Mouse (Mus musculus): ENCODE measurements around the gene Taar7f.
A peak's percentile ranks its signal among the peaks of the same experiment; 100 is the strongest.
"Not testable (repeated sequence)": the region's sequence is repeated elsewhere in the genome, so short reads cannot be mapped to it uniquely, and the experiment has no call there.

Taar7f gene

GRCm38 (mm10) chr10:24049210-24049609 is at the start of gene Taar7f:
Taar7f (plus strand) TSS chr10:24049510.
- no peak for DNase-seq (ENCODE audit: low spot score in 2 of 2)

- DNase-seq (ENCODE audit: low spot score in 2 of 2) = no peak
These were observed 49.7 kb upstream of the Taar7f start, which contains the start of gene Taar7b for GRCm38 (mm10) chr10:23999639-24000038. Taar7b (plus strand) TSS chr10:23999939.

GRCm38 (mm10) chr10:24006442-24006841 is 42.9 kb upstream of the Taar7f start:
- DNase-seq (ENCODE audit: low spot score in 2 of 2) = no peak

- no peak for DNase-seq (ENCODE audit: low spot score in 2 of 2)
These were observed 42.3 kb upstream of the Taar7f start for GRCm38 (mm10) chr10:24007034-24007433.

- DNase-seq (ENCODE audit: low spot score in 2 of 2) = no peak
These were observed 41.2 kb upstream of the Taar7f start for GRCm38 (mm10) chr10:24008143-24008542.

- no peak for DNase-seq (ENCODE audit: low spot score in 2 of 2)
These were observed 22.4 kb upstream of the Taar7f start, which contains the start of gene Taar7d for GRCm38 (mm10) chr10:24026922-24027321. Taar7d (plus strand) TSS chr10:24027222.

GRCm38 (mm10) chr10:24031347-24031746 is 18.0 kb upstream of the Taar7f start:
- no peak for DNase-seq (ENCODE audit: low spot score in 2 of 2)

GRCm38 (mm10) chr10:24037314-24037713 is 12.0 kb upstream of the Taar7f start, which contains the start of gene Taar7e:
Taar7e (plus strand) TSS chr10:24037614.
- no peak for DNase-seq (ENCODE audit: low spot score in 2 of 2)

- no peak for DNase-seq (ENCODE audit: low spot score in 2 of 2)
These were observed 9.0 kb upstream of the Taar7f start for GRCm38 (mm10) chr10:24040120-24040869.

- no peak for DNase-seq (ENCODE audit: low spot score in 2 of 2)
These were observed 2.7 kb downstream of the Taar7f start for GRCm38 (mm10) chr10:24052039-24052438.

GRCm38 (mm10) chr10:24058986-24059385 is 9.7 kb downstream of the Taar7f start:
- no peak for DNase-seq (ENCODE audit: low spot score in 2 of 2)

- not testable (repeated sequence) for DNase-seq (ENCODE audit: low spot score in 2 of 2)
These were observed 25.4 kb downstream of the Taar7f start for GRCm38 (mm10) chr10:24074751-24075150.

- not testable (repeated sequence) for DNase-seq (ENCODE audit: low spot score in 2 of 2)
These were observed 26.9 kb downstream of the Taar7f start, which contains the start of gene Taar8a for GRCm38 (mm10) chr10:24076200-24076599. Taar8a (plus strand) TSS chr10:24076500.

- DNase-seq (ENCODE audit: low spot score in 2 of 2) = peak in 1 of 2 experiments; percentile 22
These were observed 30.9 kb downstream of the Taar7f start for GRCm38 (mm10) chr10:24080166-24080565.

GRCm38 (mm10) chr10:24085936-24086335 is 36.6 kb downstream of the Taar7f start:
- no peak for DNase-seq (ENCODE audit: low spot score in 2 of 2)

GRCm38 (mm10) chr10:24086555-24086954 is 37.2 kb downstream of the Taar7f start:
- DNase-seq (ENCODE audit: low spot score in 2 of 2) = no peak

GRCm38 (mm10) chr10:24087168-24087567 is 37.9 kb downstream of the Taar7f start:
- no peak for DNase-seq (ENCODE audit: low spot score in 2 of 2)

GRCm38 (mm10) chr10:24092194-24092593 is 42.9 kb downstream of the Taar7f start, which contains the start of gene Taar8b:
Taar8b (minus strand) TSS chr10:24092294.
- no peak for DNase-seq (ENCODE audit: low spot score in 2 of 2)

- DNase-seq (ENCODE audit: low spot score in 2 of 2) = not testable (repeated sequence)
These were observed 47.7 kb downstream of the Taar7f start for GRCm38 (mm10) chr10:24097010-24097409.
